Mouse (Mus musculus): ENCODE data around the gene Blvrb.

The Blvrb gene

DNA sequence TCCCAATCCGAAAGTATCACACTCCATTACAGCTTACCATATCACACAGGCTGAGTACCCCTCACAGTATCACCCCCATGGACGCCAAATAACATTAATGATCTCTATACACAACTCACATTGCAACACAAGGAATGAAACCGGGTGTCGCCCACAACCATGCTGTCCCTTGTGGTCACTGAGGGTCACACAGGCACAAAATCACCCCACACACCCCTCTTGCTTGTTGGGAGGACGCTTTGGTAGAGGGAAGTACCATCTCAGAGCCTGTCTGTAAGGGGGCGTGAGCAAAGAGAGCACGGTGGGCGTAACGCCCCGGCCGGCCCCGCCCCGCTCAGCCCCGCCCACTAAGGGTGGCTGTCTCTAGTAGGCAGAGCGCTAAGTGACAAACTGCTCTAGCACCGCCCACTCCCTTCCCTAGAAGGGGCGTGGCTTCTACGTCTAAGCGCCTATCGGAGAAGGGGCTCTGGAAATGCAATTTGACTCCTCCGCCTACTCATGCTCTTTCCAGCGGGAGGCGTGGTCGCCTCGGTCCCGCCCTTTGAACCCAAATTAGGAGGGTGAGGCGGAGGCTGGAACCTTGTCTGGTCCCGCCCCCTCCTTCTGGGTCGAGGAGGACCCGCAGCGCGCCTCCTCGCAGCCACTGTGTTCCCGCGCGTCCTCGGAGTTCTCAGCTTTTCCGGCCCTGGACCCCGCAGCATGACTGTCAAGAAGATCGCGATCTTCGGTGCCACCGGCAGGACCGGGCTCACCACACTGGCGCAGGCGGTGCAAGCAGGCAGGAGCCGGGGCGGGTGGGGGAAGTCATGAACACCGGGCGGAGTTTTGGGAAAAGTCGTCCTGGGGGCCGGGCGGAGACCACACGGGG lies at the start of gene Blvrb, which contains the start of gene Sptbn4:
Gene Blvrb (plus strand): TSS at position 560 of the 868 bp plus-strand sequence.
Gene Sptbn4 (minus strand): TSS at position 268 of the 868 bp plus-strand sequence.
- H3K27me3 ChIP-seq (ENCODE audit: control insufficient read depth, insufficient read depth, low read length, poor library complexity, severe bottlenecking), result no peaks in the 10 kb centered on the region
- peak; percentile 100 for DNase-seq (ENCODE audit: low read depth, low spot score)
- no peaks in the 10 kb centered on the region for H3K36me3 ChIP-seq (ENCODE audit: control insufficient read depth, insufficient read depth, low read length, poor library complexity, severe bottlenecking)

GRCm38 (mm10) chr7:27400545-27400944 lies 47.2 kb upstream of the Blvrb start:
- DNase-seq (ENCODE audit: low read depth, low spot score), result no peak
- no peaks in the 10 kb centered on the region for H3K36me3 ChIP-seq (ENCODE audit: control insufficient read depth, insufficient read depth, low read length, poor library complexity, severe bottlenecking)
- no peaks in the 10 kb centered on the region for H3K27me3 ChIP-seq (ENCODE audit: control insufficient read depth, insufficient read depth, low read length, poor library complexity, severe bottlenecking)

DNA sequence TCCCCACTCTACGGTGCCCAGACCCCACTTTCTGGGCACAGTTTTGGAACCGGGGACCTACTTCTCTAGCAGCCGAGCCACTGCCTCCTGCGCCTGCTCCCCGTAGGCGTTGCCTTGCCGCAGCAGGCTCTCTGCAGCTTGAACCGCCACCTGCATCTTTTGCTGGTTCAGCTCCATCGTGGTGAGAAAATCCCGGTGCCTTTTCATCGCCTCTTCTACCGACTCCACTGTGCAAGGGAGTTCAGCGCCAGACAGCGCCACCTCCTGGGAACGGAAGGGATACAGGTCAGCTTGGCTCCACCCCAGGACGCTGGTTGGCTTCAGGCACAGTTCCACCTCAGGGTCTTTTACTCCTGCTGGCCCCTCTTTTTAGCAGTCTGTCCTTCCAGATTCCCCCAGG lies 45.1 kb upstream of the Blvrb start:
- no peaks in the 10 kb centered on the region; the same call in 1 of the 2 replicates for H3K27me3 ChIP-seq (ENCODE audit: control insufficient read depth, insufficient read depth, low read length, poor library complexity, severe bottlenecking)
- H3K36me3 ChIP-seq (ENCODE audit: control insufficient read depth, insufficient read depth, low read length, poor library complexity, severe bottlenecking), result no peaks in the 10 kb centered on the region
- DNase-seq (ENCODE audit: low read depth, low spot score), result peak; percentile 70

DNA sequence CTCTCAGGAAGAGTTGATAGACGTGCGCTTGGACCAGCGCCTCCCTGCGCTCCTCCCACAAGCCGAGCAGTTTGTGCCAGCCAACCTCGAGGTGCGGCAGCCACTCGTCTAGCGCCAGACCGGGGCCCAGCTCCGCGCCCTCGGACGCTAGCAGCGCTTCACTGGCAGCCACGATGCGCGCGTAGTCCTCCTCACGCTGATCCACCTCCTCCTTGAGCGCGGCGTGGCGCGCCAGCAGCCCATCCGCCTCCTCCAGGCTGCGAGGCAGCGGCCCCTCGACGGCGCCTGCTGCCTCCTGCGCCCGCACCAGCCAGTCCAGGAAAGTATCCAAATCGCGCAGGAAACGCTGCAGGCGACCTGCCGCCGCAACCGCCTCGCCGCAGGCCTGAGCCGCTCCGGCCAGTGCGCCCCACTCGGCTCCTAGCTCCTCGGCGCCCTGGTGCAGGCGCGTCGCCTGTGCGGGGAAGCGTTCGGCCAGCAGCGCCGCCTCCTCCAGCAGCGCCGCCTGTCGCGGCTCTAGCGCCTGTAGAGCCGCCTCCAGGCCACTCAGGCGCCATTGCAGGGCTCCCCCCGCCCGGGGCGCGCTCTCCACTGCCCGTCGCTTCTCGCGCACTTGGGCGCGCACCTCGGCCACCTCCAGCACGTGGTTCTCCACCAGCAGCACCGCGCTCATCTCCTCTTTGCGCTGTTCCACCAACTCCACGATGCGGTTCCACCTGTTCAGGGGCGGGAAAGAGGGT lies 43.4 kb upstream of the Blvrb start:
- Histone ChIP-seq H3K27me3 (ENCODE audit: control insufficient read depth, insufficient read depth, low read length, poor library complexity, severe bottlenecking) (no peaks in the 10 kb centered on the region; the same call in 1 of the 2 replicates), H3K36me3 (ENCODE audit: control insufficient read depth, insufficient read depth, low read length, poor library complexity, severe bottlenecking) (no peaks in the 10 kb centered on the region)
- DNase-seq (ENCODE audit: low read depth, low spot score), result no peak

- Histone ChIP-seq H3K36me3 (ENCODE audit: control insufficient read depth, insufficient read depth, low read length, poor library complexity, severe bottlenecking) (no peaks in the 10 kb centered on the region), H3K27me3 (ENCODE audit: control insufficient read depth, insufficient read depth, low read length, poor library complexity, severe bottlenecking) (no peaks in the 10 kb centered on the region; the same call in 1 of the 2 replicates)
- peak; percentile 38 for DNase-seq (ENCODE audit: low read depth, low spot score)
Observed at GRCm38 (mm10) chr7:27406481-27406880, 41.3 kb upstream of the Blvrb start.

DNA sequence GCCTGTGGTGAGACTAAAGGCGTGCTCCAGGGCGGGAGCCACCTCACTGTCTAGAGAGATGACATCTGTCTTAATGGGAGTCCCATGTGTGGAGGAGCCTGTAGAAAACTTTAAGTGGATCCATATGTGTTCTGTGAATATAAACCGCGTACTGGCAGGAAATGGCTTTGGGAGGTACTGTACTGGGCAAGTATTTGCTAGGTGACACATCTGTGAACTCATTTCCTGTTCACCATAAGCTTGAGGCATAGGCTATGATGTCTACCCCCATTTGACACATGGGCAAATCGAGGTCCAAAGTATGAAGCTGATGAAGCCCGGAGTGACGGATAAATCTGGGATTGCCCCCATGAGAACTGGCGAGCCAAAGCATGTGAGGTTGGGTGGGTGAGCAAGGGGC lies 40.0 kb upstream of the Blvrb start:
- no peaks in the 10 kb centered on the region for H3K36me3 ChIP-seq (ENCODE audit: control insufficient read depth, insufficient read depth, low read length, poor library complexity, severe bottlenecking)
- H3K27me3 ChIP-seq (ENCODE audit: control insufficient read depth, insufficient read depth, low read length, poor library complexity, severe bottlenecking), result no peaks in the 10 kb centered on the region; the same call in 1 of the 2 replicates
- no peak for DNase-seq (ENCODE audit: low read depth, low spot score)

GRCm38 (mm10) chr7:27408379-27409176 lies 39.2 kb upstream of the Blvrb start:
- H3K36me3 ChIP-seq (ENCODE audit: control insufficient read depth, insufficient read depth, low read length, poor library complexity, severe bottlenecking), result no peaks in the 10 kb centered on the region
- DNase-seq (ENCODE audit: low read depth, low spot score), result peak; percentile 65
- H3K27me3 ChIP-seq (ENCODE audit: control insufficient read depth, insufficient read depth, low read length, poor library complexity, severe bottlenecking), result no peaks in the 10 kb centered on the region; the same call in 1 of the 2 replicates

GRCm38 (mm10) chr7:27417151-27417550 lies 30.6 kb upstream of the Blvrb start:
- no peaks in the 10 kb centered on the region for H3K27me3 ChIP-seq (ENCODE audit: control insufficient read depth, insufficient read depth, low read length, poor library complexity, severe bottlenecking)
- DNase-seq (ENCODE audit: low read depth, low spot score), result no peak
- no peaks in the 10 kb centered on the region for H3K36me3 ChIP-seq (ENCODE audit: control insufficient read depth, insufficient read depth, low read length, poor library complexity, severe bottlenecking)

DNA sequence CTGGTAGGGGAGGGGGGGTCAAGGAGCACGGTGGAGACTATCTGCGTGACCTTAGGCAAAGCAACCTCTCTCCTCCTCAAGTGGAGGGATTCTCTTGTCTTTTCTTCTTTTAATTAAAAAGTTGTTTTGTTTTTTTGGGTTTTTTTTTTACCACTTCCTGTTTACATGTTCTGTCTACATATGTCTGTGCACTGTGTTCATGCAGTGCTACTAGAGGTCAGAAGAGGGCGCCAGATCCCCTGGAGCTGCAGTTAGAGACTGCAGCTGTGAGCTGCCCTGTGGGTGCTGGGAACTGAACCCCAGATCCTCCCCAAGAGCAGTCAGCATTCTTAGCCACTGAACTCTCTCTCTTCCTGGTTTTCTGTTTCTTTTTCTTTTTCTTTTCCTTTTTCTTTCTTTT lies 28.7 kb upstream of the Blvrb start:
- H3K27me3 ChIP-seq (ENCODE audit: control insufficient read depth, insufficient read depth, low read length, poor library complexity, severe bottlenecking), result no peaks in the 10 kb centered on the region
- H3K36me3 ChIP-seq (ENCODE audit: control insufficient read depth, insufficient read depth, low read length, poor library complexity, severe bottlenecking), result no peaks in the 10 kb centered on the region
- DNase-seq (ENCODE audit: low read depth, low spot score), result peak; percentile 41

- DNase-seq (ENCODE audit: low read depth, low spot score), result no peak
- Histone ChIP-seq H3K36me3 (ENCODE audit: control insufficient read depth, insufficient read depth, low read length, poor library complexity, severe bottlenecking) (no peaks in the 10 kb centered on the region), H3K27me3 (ENCODE audit: control insufficient read depth, insufficient read depth, low read length, poor library complexity, severe bottlenecking) (no peaks in the 10 kb centered on the region)
Observed at GRCm38 (mm10) chr7:27423556-27424326, 24.0 kb upstream of the Blvrb start.

GRCm38 (mm10) chr7:27427387-27427786 lies 20.4 kb upstream of the Blvrb start:
- Histone ChIP-seq H3K36me3 (ENCODE audit: control insufficient read depth, insufficient read depth, low read length, poor library complexity, severe bottlenecking) (no peaks in the 10 kb centered on the region), H3K27me3 (ENCODE audit: control insufficient read depth, insufficient read depth, low read length, poor library complexity, severe bottlenecking) (no peaks in the 10 kb centered on the region)
- no peak for DNase-seq (ENCODE audit: low read depth, low spot score)

DNA sequence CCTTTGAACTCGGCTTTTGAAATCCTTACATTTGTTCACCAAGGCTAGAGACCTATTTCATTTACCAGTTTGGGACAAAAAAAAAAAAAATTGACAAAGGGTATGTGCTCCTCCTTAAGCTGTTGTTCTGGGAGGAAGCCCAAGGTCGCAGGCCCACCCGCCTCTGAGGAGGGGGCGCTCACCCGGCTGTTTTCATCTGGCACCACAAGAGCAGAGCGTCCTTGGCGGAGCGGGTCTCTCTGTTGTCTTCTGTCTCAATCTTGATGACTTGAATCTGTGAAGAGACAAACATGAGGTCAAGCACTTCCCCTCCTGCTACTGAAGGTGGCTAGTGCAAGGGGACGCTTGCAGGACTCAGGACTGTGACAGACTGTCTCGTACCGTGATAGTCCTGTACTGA lies 19.8 kb upstream of the Blvrb start:
- no peak for DNase-seq (ENCODE audit: low read depth, low spot score)
- Histone ChIP-seq H3K27me3 (ENCODE audit: control insufficient read depth, insufficient read depth, low read length, poor library complexity, severe bottlenecking) (no peaks in the 10 kb centered on the region), H3K36me3 (ENCODE audit: control insufficient read depth, insufficient read depth, low read length, poor library complexity, severe bottlenecking) (no peaks in the 10 kb centered on the region)

- Histone ChIP-seq H3K36me3 (ENCODE audit: control insufficient read depth, insufficient read depth, low read length, poor library complexity, severe bottlenecking) (no peaks in the 10 kb centered on the region), H3K27me3 (ENCODE audit: control insufficient read depth, insufficient read depth, low read length, poor library complexity, severe bottlenecking) (no peaks in the 10 kb centered on the region)
- DNase-seq (ENCODE audit: low read depth, low spot score), result peak; percentile 37
Observed at GRCm38 (mm10) chr7:27429135-27429534, 18.6 kb upstream of the Blvrb start.

- no peak for DNase-seq (ENCODE audit: low read depth, low spot score)
- no peaks in the 10 kb centered on the region for H3K36me3 ChIP-seq (ENCODE audit: control insufficient read depth, insufficient read depth, low read length, poor library complexity, severe bottlenecking)
- no peaks in the 10 kb centered on the region for H3K27me3 ChIP-seq (ENCODE audit: control insufficient read depth, insufficient read depth, low read length, poor library complexity, severe bottlenecking)
Observed at GRCm38 (mm10) chr7:27433349-27433748, 14.4 kb upstream of the Blvrb start.
